Mouse (Mus musculus) forebrain, embryonic 10.5 days (tissue): ENCODE results near the gene Inpp5a. TPM values are rescaled to one million over a fixed set of nuclear protein-coding genes. Genes with fewer than 3 reads are reported as not detected.

Experiments used
- DNase-seq: peaks from one replicate; pipeline ENCODE4 v3.0.0-alpha.2; 2017; ENCODE audit warnings: low spot score; ENCODE audit errors: extremely low spot score
- H3K27ac ChIP-seq: fragments of 300-500 bp; sonication (generic); 2 replicates; pipeline ENCODE4 v1.5.1; 2016; ENCODE audit warnings: mild to moderate bottlenecking
- H3K27me3 ChIP-seq: fragments of 300-500 bp; sonication (generic); 2 replicates; pipeline ENCODE4 v1.6.1; 2016; ENCODE audit warnings: mild to moderate bottlenecking; ENCODE audit not compliant: poor library complexity, severe bottlenecking
- H3K36me3 ChIP-seq: fragments of 300-500 bp; sonication (generic); replicated peaks from 2 replicates; pipeline ENCODE4 v1.6.1; 2016; ENCODE audit warnings: mild to moderate bottlenecking, moderate library complexity
- H3K4me1 ChIP-seq: fragments of 300-500 bp; sonication (generic); 2 replicates; pipeline ENCODE4 v1.6.1; 2016
- H3K4me3 ChIP-seq: fragments of 300-500 bp; sonication (generic); 2 replicates; pipeline ENCODE4 v1.5.1; 2016; ENCODE audit warnings: mild to moderate bottlenecking, moderate library complexity
- H3K9me3 ChIP-seq: fragments of 300-500 bp; sonication (generic); 2 replicates; pipeline ENCODE4 v1.6.1; 2016; ENCODE audit warnings: mild to moderate bottlenecking, moderate library complexity
- WGBS: fragments of 180-500 bp; shearing (Covaris S2); methylation state at CpG from one replicate; pipeline ENCODE4 v1.1.7; 2016; 5-methylcytosine and 5-hydroxymethylcytosine counted together
- polyA plus RNA-seq: library from polyadenylated mRNA; unstranded; fragments of >200 nt; fragmentation: Nextera tagmentation; extraction: Ambion mirVana; gene quantifications from 2 replicates; pipeline ENCODE4 v1.2.1, GENCODE M21; 2016

The Inpp5a gene
- polyA plus RNA-seq: 10.5 and 14.3 TPM in 2 replicates

DNA sequence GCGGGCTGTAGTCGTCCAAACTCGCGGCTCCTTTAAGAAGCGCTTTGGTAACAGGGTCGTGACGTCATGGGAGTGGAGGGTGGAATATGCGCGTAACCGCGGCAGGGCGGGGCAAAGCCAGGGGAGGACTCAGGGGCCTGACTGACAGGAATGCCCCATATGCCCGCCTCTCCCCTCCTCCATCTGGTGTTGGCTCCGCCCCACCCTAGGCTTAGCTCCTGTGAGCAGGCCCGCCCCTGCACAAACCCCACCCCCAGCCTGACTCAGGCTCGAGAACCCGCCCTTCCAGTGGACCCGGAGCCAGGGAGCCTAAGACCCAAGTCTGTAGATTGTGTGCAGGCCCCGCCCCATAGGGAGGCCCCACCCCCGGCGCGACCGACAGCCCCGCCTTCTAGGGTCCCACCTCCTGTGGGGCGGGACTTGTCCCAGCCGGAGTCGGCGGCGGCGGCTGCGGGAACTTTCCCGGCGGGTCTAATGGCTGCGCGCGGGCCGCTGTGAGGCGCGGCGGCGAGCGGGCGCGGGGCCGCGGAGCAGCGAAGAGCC, at the start of gene Inpp5a:
Gene Inpp5a (plus strand): TSS at position 440 of the 543 bp plus-strand sequence.
- no peaks in the 10 kb centered on the region for H3K9me3 ChIP-seq
- H3K4me3 ChIP-seq: peak within 1 kb of the TSS; percentile 85
- no peaks in the 10 kb centered on the region for H3K36me3 ChIP-seq
- H3K27me3 ChIP-seq: 0 out of 2 replicates have a peak, but pooled peaks cover 5% of the 10 kb centered on the region
- peak; percentile 98 for DNase-seq
- H3K4me1 ChIP-seq: peaks cover 29% of the 10 kb centered on the region
- WGBS: under 1% methylated on average over 46 of the region's 47 CpGs
- H3K27ac ChIP-seq: peak within 1 kb of the TSS; percentile 95

DNA sequence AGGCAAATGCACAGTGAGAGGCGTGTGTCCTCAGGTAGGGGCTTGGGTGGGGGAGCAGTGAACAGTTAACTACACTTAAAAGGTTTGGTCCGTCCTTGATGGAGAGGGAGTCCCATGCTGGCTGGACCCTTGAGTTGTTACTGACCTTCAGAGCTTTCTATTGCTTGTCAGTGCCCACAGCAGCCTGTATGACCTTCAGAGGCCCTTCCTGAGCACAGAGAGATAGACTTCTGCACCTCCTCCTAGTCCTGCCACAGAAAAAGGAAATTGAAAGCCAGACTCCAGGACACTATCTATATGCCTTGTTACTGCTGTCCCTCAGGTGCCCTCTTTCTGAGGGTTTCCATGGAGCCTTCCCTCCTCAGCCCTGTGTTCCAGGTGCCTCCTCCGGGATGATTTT, 49.7 kb upstream of the Inpp5a start:
- Histone ChIP-seq H3K4me1 (no peaks in the 10 kb centered on the region), H3K9me3 (no peaks in the 10 kb centered on the region), H3K36me3 (no peaks in the 10 kb centered on the region), H3K27ac (no peak overlapping the region), H3K27me3 (no peaks in the 10 kb centered on the region), H3K4me3 (no peak overlapping the region)
- WGBS: 91% methylated on average over 3 of the region's 3 CpGs
- no peak for DNase-seq

DNA sequence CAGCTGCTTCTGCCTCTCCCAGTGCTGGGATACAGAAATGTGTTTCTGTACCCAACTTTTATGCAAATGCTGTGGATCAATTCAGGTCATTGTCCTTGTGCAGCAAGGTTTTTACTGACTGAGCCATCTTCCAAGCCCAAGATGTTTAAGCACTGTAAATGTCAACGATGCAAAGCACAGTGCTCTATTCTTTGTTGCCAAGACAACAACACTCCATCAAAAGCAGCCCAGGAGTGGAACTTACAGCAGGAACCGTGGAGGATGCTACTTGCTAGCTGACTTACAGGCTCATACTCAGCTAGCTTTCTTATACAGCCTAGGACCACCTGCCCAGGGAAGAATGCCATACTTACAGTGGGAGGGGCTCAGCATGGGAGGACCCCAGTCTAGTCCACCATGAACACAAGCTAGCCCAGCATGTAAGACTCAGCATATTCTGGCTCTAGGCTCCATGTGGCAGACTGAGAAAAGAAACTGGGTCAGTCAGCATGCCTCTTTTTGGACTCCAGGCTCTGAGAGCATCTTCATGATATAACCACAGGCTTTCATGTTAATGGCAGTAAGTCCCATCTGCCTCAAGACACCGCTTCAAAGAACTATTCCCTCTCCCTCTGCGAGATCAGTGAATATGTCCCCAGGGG, 47.8 kb upstream of the Inpp5a start:
- Histone ChIP-seq H3K4me1 (no peaks in the 10 kb centered on the region), H3K36me3 (no peaks in the 10 kb centered on the region), H3K9me3 (no peaks in the 10 kb centered on the region), H3K27me3 (no peaks in the 10 kb centered on the region; the same call in 1 of the 2 replicates), H3K4me3 (no peak overlapping the region), H3K27ac (no peak overlapping the region)
- DNase-seq: no peak
- WGBS: 86% methylated on average over 4 of the region's 4 CpGs

- 90% methylated on average over 5 of the region's 5 CpGs for WGBS
- no peak for DNase-seq
- Histone ChIP-seq H3K36me3 (no peaks in the 10 kb centered on the region), H3K27me3 (no peaks in the 10 kb centered on the region; the same call in 1 of the 2 replicates), H3K9me3 (no peaks in the 10 kb centered on the region), H3K27ac (no peak overlapping the region), H3K4me3 (no peak overlapping the region), H3K4me1 (no peaks in the 10 kb centered on the region)
Observed at GRCm38 (mm10) chr7:139342809-139343208, 46.1 kb upstream of the Inpp5a start.

DNA sequence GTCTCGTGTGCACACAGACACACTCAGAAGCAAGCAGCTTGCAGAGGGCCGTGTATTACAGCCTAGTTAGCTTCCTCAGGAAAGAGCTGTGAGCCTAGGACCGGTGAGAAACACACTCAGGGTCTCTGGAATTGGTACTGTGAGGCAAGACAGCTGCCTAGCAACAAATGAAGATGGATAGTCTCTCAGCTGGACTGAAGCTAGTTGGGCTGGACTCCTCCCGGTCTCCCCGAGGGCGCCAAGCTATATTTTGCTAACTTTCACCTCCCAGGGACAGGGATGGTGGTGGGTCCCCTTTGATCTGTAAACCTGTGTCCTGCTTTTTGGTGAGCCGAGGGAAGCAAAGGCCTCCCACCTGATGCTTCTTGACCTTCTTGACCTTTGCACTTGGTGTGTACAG, 41.9 kb upstream of the Inpp5a start:
- WGBS: 85% methylated on average over 7 of the region's 7 CpGs
- no peaks in the 10 kb centered on the region for H3K9me3 ChIP-seq
- H3K27ac ChIP-seq: no peak overlapping the region
- H3K36me3 ChIP-seq: no peaks in the 10 kb centered on the region
- no peaks in the 10 kb centered on the region for H3K4me1 ChIP-seq
- DNase-seq: no peak
- H3K27me3 ChIP-seq: no peaks in the 10 kb centered on the region; the same call in 1 of the 2 replicates
- H3K4me3 ChIP-seq: no peak overlapping the region

DNA sequence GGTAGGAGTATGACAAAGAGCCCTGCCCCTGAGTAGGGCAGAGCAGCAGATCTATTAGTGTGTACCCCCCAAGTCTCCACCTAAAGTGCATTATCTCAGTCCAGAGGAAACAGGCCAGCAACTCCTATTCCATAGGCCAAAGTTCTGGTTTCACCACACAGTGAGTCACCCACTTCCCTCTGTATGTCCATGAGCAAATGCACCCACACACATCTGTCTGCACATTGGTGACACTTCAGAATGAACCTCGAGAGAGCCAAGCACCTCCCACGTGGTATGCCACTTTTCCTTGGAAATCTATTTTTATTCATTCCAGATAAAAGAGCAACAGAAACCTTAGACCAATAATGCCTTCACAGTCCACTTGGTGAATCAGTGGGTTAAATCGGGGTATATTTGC, 38.3 kb upstream of the Inpp5a start:
- Histone ChIP-seq H3K27me3 (no peaks in the 10 kb centered on the region; the same call in 1 of the 2 replicates), H3K36me3 (no peaks in the 10 kb centered on the region), H3K4me1 (no peaks in the 10 kb centered on the region), H3K4me3 (no peak overlapping the region), H3K9me3 (no peaks in the 10 kb centered on the region), H3K27ac (no peak overlapping the region)
- WGBS: 90% methylated on average over 3 of the region's 3 CpGs
- DNase-seq: no peak

DNA sequence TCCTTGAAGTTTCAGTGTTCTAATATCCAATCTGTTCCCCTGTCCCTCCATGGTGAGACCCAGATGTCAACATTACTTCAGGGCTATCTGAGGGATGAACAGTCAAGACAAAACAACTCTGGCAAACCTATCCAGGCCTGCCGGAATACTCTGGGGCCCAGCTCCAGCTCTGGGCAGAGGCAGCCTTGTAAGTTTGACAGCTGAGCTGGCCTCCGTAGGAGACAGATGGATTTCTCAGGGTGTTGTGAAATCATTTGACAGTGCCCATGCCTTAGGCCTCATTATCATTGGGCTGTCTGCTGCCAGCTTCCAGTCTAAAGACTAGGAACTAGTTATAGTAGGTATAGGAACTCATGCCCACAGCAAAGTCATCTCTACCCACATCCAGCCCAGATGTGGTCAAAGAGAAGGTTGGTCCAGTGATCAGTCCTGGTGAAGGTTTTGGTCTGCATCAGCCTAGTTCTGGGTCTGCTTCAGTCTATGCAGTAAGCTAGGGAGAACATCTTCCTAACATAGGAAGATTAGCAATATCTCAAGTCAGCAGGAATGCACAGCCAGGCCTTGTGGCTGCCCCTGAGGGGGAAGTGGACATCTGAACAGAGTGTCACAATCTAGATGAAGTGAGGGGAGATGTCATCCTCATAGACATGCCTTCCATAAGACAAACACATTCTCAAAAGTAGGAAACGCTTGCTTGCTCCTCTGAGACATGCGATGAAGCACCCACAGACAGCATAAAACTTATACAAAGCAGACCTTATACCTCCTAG, 34.4 kb upstream of the Inpp5a start:
- H3K27me3 ChIP-seq: no peaks in the 10 kb centered on the region
- no peaks in the 10 kb centered on the region for H3K9me3 ChIP-seq
- H3K4me3 ChIP-seq: no peak overlapping the region
- no peak for DNase-seq
- H3K4me1 ChIP-seq: no peaks in the 10 kb centered on the region
- no peak overlapping the region for H3K27ac ChIP-seq
- WGBS: 94% methylated on average over 4 of the region's 4 CpGs
- H3K36me3 ChIP-seq: no peaks in the 10 kb centered on the region

DNA sequence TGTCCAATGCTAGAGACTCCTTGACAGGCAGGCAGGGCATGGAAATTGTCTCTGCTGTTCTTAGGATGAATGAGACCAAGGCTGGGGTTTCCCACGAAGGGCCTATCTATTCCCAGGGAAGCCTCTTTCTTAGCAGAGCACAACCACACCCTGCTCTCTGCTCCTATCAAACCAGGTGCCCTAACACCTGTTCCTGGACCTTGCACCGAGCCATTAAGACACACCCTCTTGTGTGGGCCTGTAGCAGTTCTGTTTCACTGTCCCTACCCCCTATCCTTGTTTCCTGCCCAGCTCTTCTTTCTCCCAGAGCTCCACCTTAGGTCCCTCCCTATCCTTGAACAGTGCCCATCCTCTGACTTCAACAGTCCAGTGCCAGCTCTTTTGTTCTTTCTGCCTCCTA, 31.9 kb upstream of the Inpp5a start:
- Histone ChIP-seq H3K27ac (no peak overlapping the region), H3K4me3 (no peak overlapping the region), H3K36me3 (no peaks in the 10 kb centered on the region), H3K9me3 (no peaks in the 10 kb centered on the region), H3K4me1 (no peaks in the 10 kb centered on the region), H3K27me3 (no peaks in the 10 kb centered on the region)
- no peak for DNase-seq
- 84% methylated on average over 2 of the region's 2 CpGs for WGBS

- Histone ChIP-seq H3K36me3 (no peaks in the 10 kb centered on the region), H3K27me3 (no peaks in the 10 kb centered on the region), H3K4me3 (no peak overlapping the region), H3K9me3 (no peaks in the 10 kb centered on the region), H3K4me1 (peaks cover 27% of the 10 kb centered on the region), H3K27ac (no peak overlapping the region)
- WGBS: 89% methylated on average over 4 of the region's 4 CpGs
- no peak for DNase-seq
Observed at GRCm38 (mm10) chr7:139359906-139360305, 29.0 kb upstream of the Inpp5a start.

GRCm38 (mm10) chr7:139360890-139361559, 27.9 kb upstream of the Inpp5a start:
- Histone ChIP-seq H3K4me3 (no peak overlapping the region), H3K9me3 (no peaks in the 10 kb centered on the region), H3K36me3 (no peaks in the 10 kb centered on the region), H3K27ac (no peak overlapping the region), H3K27me3 (no peaks in the 10 kb centered on the region), H3K4me1 (peaks cover 34% of the 10 kb centered on the region)
- 95% methylated on average over 3 of the region's 3 CpGs for WGBS
- DNase-seq: no peak

DNA sequence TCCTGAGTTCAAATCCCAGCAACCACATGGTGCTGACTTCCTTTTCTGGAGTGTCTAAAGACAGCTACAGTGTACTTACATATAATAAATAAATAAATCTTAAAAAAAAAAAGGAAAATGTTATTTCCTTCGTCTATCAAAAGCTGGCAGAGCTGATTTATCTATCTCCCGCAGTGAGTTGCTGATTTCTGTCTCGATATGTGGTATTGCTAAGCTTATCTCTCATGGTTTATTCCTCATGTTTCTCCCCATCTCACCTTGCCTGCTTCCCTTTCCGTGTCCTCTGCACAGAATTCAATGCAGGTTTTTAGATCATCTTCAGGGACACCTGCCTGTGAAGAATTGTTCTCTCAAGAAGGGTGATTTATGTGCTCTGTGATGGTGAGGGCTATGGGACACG, 27.1 kb upstream of the Inpp5a start:
- peaks cover 34% of the 10 kb centered on the region for H3K4me1 ChIP-seq

GRCm38 (mm10) chr7:139362514-139362913, 26.4 kb upstream of the Inpp5a start:
- WGBS: 90% methylated on average over 3 of the region's 3 CpGs
- H3K36me3 ChIP-seq: no peaks in the 10 kb centered on the region
- no peaks in the 10 kb centered on the region for H3K27me3 ChIP-seq
- peaks cover 34% of the 10 kb centered on the region for H3K4me1 ChIP-seq
- no peak overlapping the region for H3K4me3 ChIP-seq
- H3K27ac ChIP-seq: peak overlapping the region; percentile 51; the same call in 1 of the 2 replicates
- no peak for DNase-seq
- no peaks in the 10 kb centered on the region for H3K9me3 ChIP-seq

More for the DNA sequence above, 27.1 kb upstream of the Inpp5a start:
- WGBS: 96% methylated on average over 5 of the region's 5 CpGs
- Histone ChIP-seq H3K4me3 (no peak overlapping the region), H3K27ac (no peak overlapping the region), H3K9me3 (no peaks in the 10 kb centered on the region), H3K27me3 (no peaks in the 10 kb centered on the region), H3K36me3 (no peaks in the 10 kb centered on the region)
- DNase-seq: no peak
